Mouse (Mus musculus): ENCODE results near the gene Dscaml1.

Dscaml1 gene

GRCm38 (mm10) chr9:45791456-45792142, 365.2 kb downstream of the Dscaml1 start:
- DNase-seq = no peak

- no peak for DNase-seq
Measured at GRCm38 (mm10) chr9:45792235-45792634, 365.8 kb downstream of the Dscaml1 start.

GRCm38 (mm10) chr9:45793697-45794096, 367.3 kb downstream of the Dscaml1 start:
- DNase-seq = no peak

- DNase-seq = no peak
Measured at GRCm38 (mm10) chr9:45795722-45796121, 369.3 kb downstream of the Dscaml1 start.

- no peak for DNase-seq
Measured at GRCm38 (mm10) chr9:45797271-45797670, 370.8 kb downstream of the Dscaml1 start.

- DNase-seq = no peak
Measured at GRCm38 (mm10) chr9:45798467-45799164, 372.2 kb downstream of the Dscaml1 start.

- no peak for DNase-seq
Measured at GRCm38 (mm10) chr9:45799402-45799801, 373.0 kb downstream of the Dscaml1 start.
